Mouse (Mus musculus): ENCODE results near the gene Wdr47. TPM values are rescaled to one million over a fixed set of nuclear protein-coding genes. Genes with fewer than 3 reads are reported as not detected.
A peak's percentile ranks its signal among the peaks of the same experiment; 100 is the strongest.

Gene Wdr47
- total and polyA plus RNA-seq, 3 experiments: 2.5 to 3.8 TPM; not detected in 1

GRCm38 (mm10) chr3:108570813-108571212, 20.3 kb upstream of the Wdr47 start:
- H3K4me3 ChIP-seq (ENCODE audit: control insufficient read depth in 1 of 2, insufficient read depth in 1 of 2, low read depth in 2 of 2, low read length in 2 of 2): peak overlapping the region; percentile 20 to 66
- no peak for TF ChIP-seq ZMIZ1 (IDR thresholded peaks at IDR 0.05; ENCODE audit: low read depth, low read length)
- TF ChIP-seq ZNF384 (IDR thresholded peaks at IDR 0.05; ENCODE audit: low read depth, low read length): peak; percentile 65
- H3K4me1 ChIP-seq (ENCODE audit: control insufficient read depth in 1 of 2, insufficient read depth in 2 of 2, low read length in 2 of 2): peaks cover 2 to 7% of the 10 kb centered on the region in 2 experiments
- H3K27ac ChIP-seq (ENCODE audit: control insufficient read depth, low read depth, low read length): no peak overlapping the region
- no peaks in the 10 kb centered on the region for H3K9me3 ChIP-seq (replicated peaks; ENCODE audit: insufficient read depth, low read length)
- peak overlapping the region; percentile 31; the same call in 1 of the 2 replicates for H3K9ac ChIP-seq (ENCODE audit: control insufficient read depth, low read depth, low read length, poor library complexity, severe bottlenecking)
- peaks cover 1% of the 10 kb centered on the region for H3K79me2 ChIP-seq (ENCODE audit: control insufficient read depth, insufficient read depth, low read length, poor library complexity)
- peaks cover 0 to 8% of the 10 kb centered on the region in 2 experiments; a peak in 2 of 4 replicates for H3K36me3 ChIP-seq (ENCODE audit: control insufficient read depth in 1 of 2, insufficient read depth in 2 of 2, low read length in 2 of 2)
- DNase-seq (ENCODE audit: low read depth, low spot score): no peak
- H3K27me3 ChIP-seq (ENCODE audit: control insufficient read depth in 1 of 2, insufficient read depth in 2 of 2, low read length in 2 of 2): peaks cover 3 to 4% of the 10 kb centered on the region in 2 experiments; a peak in 3 of 4 replicates

- Histone ChIP-seq H3K36me3 (ENCODE audit: control insufficient read depth in 1 of 2, insufficient read depth in 2 of 2, low read length in 2 of 2) (peaks cover 0 to 8% of the 10 kb centered on the region in 2 experiments; a peak in 2 of 4 replicates), H3K9ac (ENCODE audit: control insufficient read depth, low read depth, low read length, poor library complexity, severe bottlenecking) (peak within 1 kb of the TSS; percentile 81), H3K27ac (ENCODE audit: control insufficient read depth, low read depth, low read length) (peak within 1 kb of the TSS; percentile 73), H3K9me3 (replicated peaks; ENCODE audit: insufficient read depth, low read length) (no peaks in the 10 kb centered on the region), H3K4me1 (ENCODE audit: control insufficient read depth in 1 of 2, insufficient read depth in 2 of 2, low read length in 2 of 2) (peaks cover 2 to 7% of the 10 kb centered on the region in 2 experiments), H3K79me2 (ENCODE audit: control insufficient read depth, insufficient read depth, low read length, poor library complexity) (peaks cover 1% of the 10 kb centered on the region), H3K4me3 (ENCODE audit: control insufficient read depth in 1 of 2, insufficient read depth in 1 of 2, low read depth in 2 of 2, low read length in 2 of 2) (peak within 1 kb of the TSS; percentile 67 to 71), H3K27me3 (ENCODE audit: control insufficient read depth in 1 of 2, insufficient read depth in 2 of 2, low read length in 2 of 2) (peaks cover 3 to 4% of the 10 kb centered on the region in 2 experiments; a peak in 3 of 4 replicates)
- DNase-seq (ENCODE audit: low read depth, low spot score): peak; percentile 98
- TF ChIP-seq JUND (IDR thresholded peaks at IDR 0.05; ENCODE audit: low read depth, low read length) (0 out of 2 replicates have a peak, but pooled peaks have one; percentile 38), GATA1 (IDR thresholded peaks at IDR 0.05; ENCODE audit: low read depth, low read length) (peak; percentile 28; the same call in 1 of the 2 replicates), MXI1 (IDR thresholded peaks at IDR 0.05; ENCODE audit: low read depth, low read length) (peak; percentile 87), MAFK (IDR thresholded peaks at IDR 0.05; ENCODE audit: borderline replicate concordance, low read depth, low read length) (0 out of 2 replicates have a peak, but pooled peaks have one; percentile 13), HCFC1 (IDR thresholded peaks at IDR 0.05; ENCODE audit: low read depth, low read length) (peak; percentile 83), ZNF384 (IDR thresholded peaks at IDR 0.05; ENCODE audit: low read depth, low read length) (no peak), NELFE (IDR thresholded peaks at IDR 0.05; ENCODE audit: low read depth, low read length) (peak; percentile 100), SMC3 (IDR thresholded peaks at IDR 0.05; ENCODE audit: low read depth, low read length) (no peak), ZMIZ1 (IDR thresholded peaks at IDR 0.05; ENCODE audit: low read depth, low read length) (peak; percentile 99), CHD1 (IDR thresholded peaks at IDR 0.05; ENCODE audit: low read depth, low read length) (no peak), CHD2 (IDR thresholded peaks at IDR 0.05; ENCODE audit: low read length) (no peak), RCOR1 (IDR thresholded peaks at IDR 0.05; ENCODE audit: low read depth, low read length) (peak; percentile 86), ZC3H11A (IDR thresholded peaks at IDR 0.05; ENCODE audit: low read depth, low read length) (no peak), USF1 (IDR thresholded peaks at IDR 0.05; ENCODE audit: low read depth, low read length) (no peak), ETS1 (IDR thresholded peaks at IDR 0.05; ENCODE audit: low read depth, low read length) (peak; percentile 65), POLR2AphosphoS2 (IDR thresholded peaks at IDR 0.05; ENCODE audit: low read length) (peak; percentile 99), UBTF (IDR thresholded peaks at IDR 0.05; ENCODE audit: borderline replicate concordance, insufficient read depth, low read depth, low read length) (no peak), NRF1 (IDR thresholded peaks at IDR 0.05; ENCODE audit: insufficient read depth, low read depth, low read length, poor library complexity, severe bottlenecking) (peak; percentile 81), POLR2AphosphoS5 (IDR thresholded peaks at IDR 0.05; ENCODE audit: borderline replicate concordance, low read depth, low read length) (peak; percentile 92; the same call in 1 of the 2 replicates), E2F4 (IDR thresholded peaks at IDR 0.05; ENCODE audit: borderline replicate concordance, low read depth, low read length) (no peak), KAT2A (conservative IDR thresholded peaks at IDR 0.05; ENCODE audit: low read depth, low read length) (no peak), USF2 (IDR thresholded peaks at IDR 0.05; ENCODE audit: borderline replicate concordance in 1 of 2, insufficient read depth in 1 of 2, low read depth in 1 of 2, low read length in 2 of 2) (no peak), MYC (IDR thresholded peaks at IDR 0.05; ENCODE audit: low read depth, low read length) (peak; percentile 30; the same call in 1 of the 2 replicates), SIN3A (IDR thresholded peaks at IDR 0.05; ENCODE audit: low read length) (peak; percentile 77), GABPA (IDR thresholded peaks at IDR 0.05; ENCODE audit: low read depth, low read length) (no peak), RAD21 (IDR thresholded peaks at IDR 0.05; ENCODE audit: low read depth, low read length) (no peak), TAL1 (IDR thresholded peaks at IDR 0.05; ENCODE audit: low read length) (no peak), ELF1 (IDR thresholded peaks at IDR 0.05; ENCODE audit: low read depth, low read length) (peak; percentile 43)
Observed at GRCm38 (mm10) chr3:108571443-108572294, 19.4 kb upstream of the Wdr47 start, which contains the start of gene Taf13. Taf13 (plus strand) TSS chr3:108571698.

Measured in MEL (cell line).